Mouse (Mus musculus) liver, embryonic 16.5 days (tissue): ENCODE results near the gene Scfd2. TPM values are rescaled to one million over a fixed set of nuclear protein-coding genes. Genes with fewer than 3 reads are reported as not detected.

Experiments
- ATAC-seq: fragments of 200-750 bp; cut with Nextera tagmentation; 2 replicates; pipeline ENCODE4 v1.8.0; 2017; ENCODE audit warnings: low read depth, mild to moderate bottlenecking, moderate number of reproducible peaks, moderate library complexity
- H3K27ac ChIP-seq: fragments of 300-500 bp; sonication (generic); 2 replicates; pipeline ENCODE4 v1.5.1; 2014; ENCODE audit warnings: mild to moderate bottlenecking, low read length
- H3K27me3 ChIP-seq: fragments of 300-500 bp; sonication (generic); 2 replicates; pipeline ENCODE4 v1.6.1; 2014; ENCODE audit warnings: low read depth, low read length, mixed read lengths; ENCODE audit not compliant: control insufficient read depth, insufficient read depth
- H3K36me3 ChIP-seq: fragments of 300-500 bp; sonication (generic); 2 replicates; pipeline ENCODE4 v1.6.1; 2014; ENCODE audit warnings: mild to moderate bottlenecking; ENCODE audit not compliant: control insufficient read depth, insufficient read depth
- H3K4me1 ChIP-seq: fragments of 300-500 bp; sonication (generic); 2 replicates; pipeline ENCODE4 v1.6.1; 2014; ENCODE audit warnings: low read depth, low read length, mixed read lengths; ENCODE audit not compliant: control insufficient read depth
- H3K4me2 ChIP-seq: fragments of 300-500 bp; sonication (generic); 2 replicates; pipeline ENCODE4 v1.6.1; 2014; ENCODE audit warnings: low read depth, low read length, mixed read lengths
- H3K4me3 ChIP-seq: fragments of 300-500 bp; sonication (generic); 2 replicates; pipeline ENCODE4 v1.5.1; 2014; ENCODE audit warnings: low read depth, mild to moderate bottlenecking, low read length
- H3K9ac ChIP-seq: fragments of 300-500 bp; sonication (generic); 2 replicates; pipeline ENCODE4 v1.6.1; 2014; ENCODE audit warnings: low read depth, low read length
- H3K9me3 ChIP-seq: fragments of 300-500 bp; sonication (generic); replicated peaks from 2 replicates; pipeline ENCODE4 v1.6.1; 2016; ENCODE audit warnings: low read length; ENCODE audit not compliant: control insufficient read depth
- WGBS: fragments of 180-500 bp; shearing (Covaris S2); extraction: QIAGEN DNeasy Blood & Tissue Kit; methylation state at CpG from one replicate; pipeline ENCODE4 v1.1.7; 2014; ENCODE audit not compliant: insufficient replicate concordance; 5-methylcytosine and 5-hydroxymethylcytosine counted together
- polyA plus RNA-seq: library from polyadenylated mRNA; unstranded; fragments of >200 nt; fragmentation: Nextera tagmentation; extraction: Ambion mirVana; gene quantifications from 2 replicates; pipeline ENCODE4 v1.2.1, GENCODE M21; 2015

Scfd2 gene
- polyA plus RNA-seq, 1 experiment from 2014 or later, result 10.4 TPM

DNA sequence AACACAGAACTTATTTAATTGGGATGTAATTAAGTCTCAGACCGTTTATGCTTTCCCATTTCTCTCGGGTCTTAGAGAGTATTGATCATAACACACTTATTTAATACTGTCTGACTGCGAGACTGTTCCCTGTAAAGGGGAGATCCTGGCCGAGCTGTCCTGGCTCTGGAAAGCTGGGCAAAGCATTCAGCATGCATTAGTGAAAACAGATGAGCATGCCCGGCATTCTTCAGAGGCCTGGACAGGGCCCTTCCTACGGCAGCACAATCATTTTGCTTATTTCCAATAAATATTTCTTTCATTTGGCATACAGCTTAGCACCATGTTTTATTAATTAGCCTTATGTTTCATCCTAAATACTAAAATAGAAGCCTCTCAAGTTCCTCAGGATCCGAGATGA is 245.8 kb downstream of the Scfd2 start:
- Histone ChIP-seq H3K9ac (no peak overlapping the region), H3K4me3 (no peak overlapping the region), H3K4me1 (no peaks in the 10 kb centered on the region), H3K4me2 (no peak overlapping the region), H3K9me3 (no peaks in the 10 kb centered on the region), H3K27ac (no peak overlapping the region), H3K36me3 (no peaks in the 10 kb centered on the region), H3K27me3 (no peaks in the 10 kb centered on the region)
- ATAC-seq, result no peak
- WGBS, result 62% methylated on average over 7 of the region's 7 CpGs

DNA sequence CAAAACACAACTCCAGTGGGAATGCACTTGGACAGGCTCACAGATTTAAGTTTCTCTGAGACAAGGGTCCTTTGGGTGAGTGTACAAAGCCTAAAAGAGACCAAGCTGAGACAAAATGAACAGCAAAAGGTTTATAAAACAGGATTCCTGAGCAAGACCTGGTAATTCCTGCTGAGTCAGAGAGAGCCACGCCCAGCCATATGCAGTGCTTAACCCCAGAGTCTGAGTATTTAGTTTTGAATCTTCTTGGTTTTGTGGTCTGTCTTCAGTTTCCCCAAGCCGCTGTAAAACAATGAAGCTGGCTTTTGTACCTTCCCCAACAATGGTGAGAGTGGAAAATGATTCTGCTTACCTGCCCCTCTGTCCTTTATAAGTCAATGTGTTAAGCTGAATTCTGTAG is 246.3 kb downstream of the Scfd2 start:
- Histone ChIP-seq H3K9ac (no peak overlapping the region), H3K27ac (no peak overlapping the region), H3K27me3 (no peaks in the 10 kb centered on the region), H3K4me1 (no peaks in the 10 kb centered on the region), H3K4me3 (no peak overlapping the region), H3K4me2 (no peak overlapping the region), H3K9me3 (no peaks in the 10 kb centered on the region), H3K36me3 (no peaks in the 10 kb centered on the region)
- no peak for ATAC-seq
- 26% methylated on average over 2 of the region's 2 CpGs for WGBS

DNA sequence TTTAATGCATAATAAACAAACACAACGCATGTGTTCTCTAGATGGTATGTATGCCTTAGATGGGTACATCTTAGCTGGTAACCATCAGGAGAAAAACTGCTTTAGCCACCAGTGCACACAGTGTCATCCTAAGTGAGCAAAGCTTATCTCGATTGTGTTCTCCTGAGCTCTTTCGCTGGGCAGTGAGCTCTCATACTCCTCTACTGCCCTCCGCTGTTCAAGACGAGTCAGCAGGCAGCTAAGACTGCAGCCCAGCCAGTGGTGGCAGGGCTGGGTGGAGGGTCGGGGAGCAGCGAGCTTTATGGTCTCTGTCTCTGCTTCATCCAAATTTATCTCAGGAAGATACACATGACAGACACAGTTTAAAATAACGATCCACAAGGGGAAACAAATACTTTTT is 248.0 kb downstream of the Scfd2 start:
- Histone ChIP-seq H3K27ac (no peak overlapping the region), H3K4me2 (no peak overlapping the region), H3K27me3 (no peaks in the 10 kb centered on the region), H3K9me3 (no peaks in the 10 kb centered on the region), H3K9ac (no peak overlapping the region), H3K36me3 (no peaks in the 10 kb centered on the region), H3K4me1 (no peaks in the 10 kb centered on the region), H3K4me3 (no peak overlapping the region)
- ATAC-seq, result no peak
- 38% methylated on average over 8 of the region's 8 CpGs for WGBS

DNA sequence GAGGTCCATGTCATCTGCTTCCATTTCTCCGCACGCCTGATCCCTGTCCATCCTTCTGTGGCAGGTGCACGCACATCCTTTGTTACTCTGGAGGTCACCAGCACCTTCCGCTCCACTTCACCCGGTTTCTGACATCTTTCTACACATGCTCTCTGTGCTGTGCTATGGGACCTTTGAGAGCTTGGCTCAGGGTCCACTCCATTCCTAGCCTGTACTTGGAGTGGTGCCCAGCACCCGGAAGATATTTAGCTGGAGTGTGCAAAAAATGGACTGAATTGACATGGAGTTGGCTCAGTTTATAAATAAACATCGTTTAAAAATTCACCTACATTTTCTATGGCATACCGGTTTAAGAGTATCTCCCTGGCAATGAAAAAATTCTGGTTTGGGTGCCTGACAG is 250.1 kb downstream of the Scfd2 start:
- no peaks in the 10 kb centered on the region for H3K27me3 ChIP-seq
- no peak overlapping the region for H3K9ac ChIP-seq
- ATAC-seq, result no peak
- no peaks in the 10 kb centered on the region for H3K4me1 ChIP-seq
- no peaks in the 10 kb centered on the region for H3K36me3 ChIP-seq
- H3K27ac ChIP-seq, result no peak overlapping the region
- 68% methylated on average over 8 of the region's 8 CpGs for WGBS
- H3K4me3 ChIP-seq, result no peak overlapping the region
- H3K9me3 ChIP-seq, result no peaks in the 10 kb centered on the region
- no peak overlapping the region for H3K4me2 ChIP-seq

DNA sequence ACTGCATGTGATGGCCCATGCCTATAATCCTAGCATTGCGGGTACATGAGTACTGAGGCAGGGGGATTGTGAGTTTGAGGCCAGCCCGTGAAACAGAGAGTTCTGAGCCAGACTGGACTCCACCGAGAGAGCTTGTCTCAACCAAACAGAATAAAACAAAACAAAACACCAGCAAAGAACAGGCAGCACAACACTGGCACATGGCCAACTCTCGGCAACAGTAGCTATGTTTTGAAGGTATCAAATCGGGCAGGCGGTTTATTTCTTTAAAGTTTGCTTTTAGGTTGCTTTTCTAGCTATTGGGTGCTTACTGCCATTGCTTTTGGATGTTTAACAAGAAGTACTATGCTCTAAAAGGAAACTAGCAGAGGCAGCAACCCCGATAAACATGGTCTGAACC is 251.9 kb downstream of the Scfd2 start:
- no peaks in the 10 kb centered on the region for H3K36me3 ChIP-seq
- H3K4me3 ChIP-seq, result no peak overlapping the region
- ATAC-seq, result no peak
- H3K9me3 ChIP-seq, result no peaks in the 10 kb centered on the region
- no peak overlapping the region for H3K27ac ChIP-seq
- H3K4me2 ChIP-seq, result no peak overlapping the region
- 68% methylated on average over 7 of the region's 7 CpGs for WGBS
- no peak overlapping the region for H3K9ac ChIP-seq
- H3K4me1 ChIP-seq, result no peaks in the 10 kb centered on the region
- no peaks in the 10 kb centered on the region for H3K27me3 ChIP-seq

GRCm38 (mm10) chr5:74278428-74278827 is 253.1 kb downstream of the Scfd2 start:
- H3K27ac ChIP-seq, result no peak overlapping the region
- H3K36me3 ChIP-seq, result no peaks in the 10 kb centered on the region
- no peak overlapping the region for H3K4me2 ChIP-seq
- no peak overlapping the region for H3K4me3 ChIP-seq
- 60% methylated on average over 7 of the region's 7 CpGs for WGBS
- no peaks in the 10 kb centered on the region for H3K4me1 ChIP-seq
- no peak overlapping the region for H3K9ac ChIP-seq
- no peak for ATAC-seq
- H3K27me3 ChIP-seq, result no peaks in the 10 kb centered on the region
- no peaks in the 10 kb centered on the region for H3K9me3 ChIP-seq

GRCm38 (mm10) chr5:74277712-74278111 is 253.8 kb downstream of the Scfd2 start:
- Histone ChIP-seq H3K9me3 (no peaks in the 10 kb centered on the region), H3K36me3 (no peaks in the 10 kb centered on the region), H3K9ac (no peak overlapping the region), H3K4me2 (no peak overlapping the region), H3K4me3 (no peak overlapping the region), H3K27me3 (no peaks in the 10 kb centered on the region), H3K4me1 (no peaks in the 10 kb centered on the region), H3K27ac (no peak overlapping the region)
- whole genome bisulfite sequencing, result 3% methylated on average over 3 of the region's 3 CpGs
- ATAC-seq, result peak; percentile 19; the same call in 1 of the 2 replicates

- Histone ChIP-seq H3K27me3 (no peaks in the 10 kb centered on the region), H3K9me3 (no peaks in the 10 kb centered on the region), H3K4me1 (no peaks in the 10 kb centered on the region), H3K27ac (no peak overlapping the region), H3K4me3 (no peak overlapping the region), H3K36me3 (no peaks in the 10 kb centered on the region), H3K4me2 (no peak overlapping the region), H3K9ac (no peak overlapping the region)
- WGBS, result 65% methylated on average over 5 of the region's 5 CpGs
- no peak for ATAC-seq
Observed at GRCm38 (mm10) chr5:74277216-74277615, 254.3 kb downstream of the Scfd2 start.

DNA sequence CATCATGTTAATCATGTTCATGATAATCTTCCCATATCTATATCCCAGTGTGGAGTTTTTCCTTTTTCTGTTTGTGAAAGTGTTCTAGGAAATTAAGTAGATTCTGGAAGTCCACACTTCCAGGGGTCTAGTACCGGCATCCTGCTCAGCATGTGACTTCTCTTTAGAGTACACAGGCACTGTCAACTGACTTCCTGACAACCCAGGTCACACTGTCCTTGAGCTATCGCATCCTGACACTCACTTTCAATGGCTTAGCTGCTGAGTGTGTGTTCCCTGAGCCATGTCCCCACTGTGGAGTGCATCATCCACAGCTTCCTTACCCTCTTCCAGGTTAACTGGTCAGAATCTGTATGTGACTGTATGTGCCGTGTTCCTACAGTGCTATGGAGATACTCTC is 258.2 kb downstream of the Scfd2 start:
- WGBS, result 52% methylated on average over 3 of the region's 3 CpGs
- Histone ChIP-seq H3K9ac (no peak overlapping the region), H3K4me1 (no peaks in the 10 kb centered on the region), H3K27ac (no peak overlapping the region), H3K36me3 (no peaks in the 10 kb centered on the region), H3K4me2 (no peak overlapping the region), H3K27me3 (no peaks in the 10 kb centered on the region), H3K9me3 (no peaks in the 10 kb centered on the region), H3K4me3 (no peak overlapping the region)
- ATAC-seq, result peak; percentile 39; the same call in 1 of the 2 replicates
